Mouse (Mus musculus): Measurements from ENCODE around the gene Gm17428.
"Not testable (repeated sequence)": the region's sequence is repeated elsewhere in the genome, so short reads cannot be mapped to it uniquely, and the experiment has no call there.

The Gm17428 gene

DNA sequence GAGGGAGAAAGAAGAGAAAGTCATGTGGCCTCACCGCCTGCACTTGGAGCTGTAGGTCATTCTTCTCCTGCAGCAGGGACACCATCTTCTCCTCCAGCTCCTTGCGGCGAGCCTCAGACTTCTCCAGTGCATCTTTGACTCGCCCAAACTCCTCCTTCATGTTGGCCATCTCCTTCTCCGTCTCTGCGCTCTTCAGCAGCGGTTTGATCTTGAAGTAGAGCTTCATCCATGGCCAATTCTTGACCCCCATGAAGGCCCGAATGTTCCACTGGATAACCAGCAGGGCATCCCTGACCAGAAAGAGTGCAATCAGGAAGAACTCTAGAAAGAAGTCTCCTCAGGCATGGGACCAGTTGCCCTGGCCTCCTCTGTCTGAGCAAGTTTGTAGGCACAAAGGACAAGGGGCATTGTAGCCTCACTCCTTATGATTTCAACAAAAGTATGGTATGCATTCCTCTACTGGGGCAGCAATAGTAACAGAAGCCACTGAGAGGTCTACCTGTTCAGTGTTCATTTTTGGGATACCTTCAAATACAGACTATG lies 23.0 kb upstream of the Gm17428 start:
- DNase-seq, result no peak

DNA sequence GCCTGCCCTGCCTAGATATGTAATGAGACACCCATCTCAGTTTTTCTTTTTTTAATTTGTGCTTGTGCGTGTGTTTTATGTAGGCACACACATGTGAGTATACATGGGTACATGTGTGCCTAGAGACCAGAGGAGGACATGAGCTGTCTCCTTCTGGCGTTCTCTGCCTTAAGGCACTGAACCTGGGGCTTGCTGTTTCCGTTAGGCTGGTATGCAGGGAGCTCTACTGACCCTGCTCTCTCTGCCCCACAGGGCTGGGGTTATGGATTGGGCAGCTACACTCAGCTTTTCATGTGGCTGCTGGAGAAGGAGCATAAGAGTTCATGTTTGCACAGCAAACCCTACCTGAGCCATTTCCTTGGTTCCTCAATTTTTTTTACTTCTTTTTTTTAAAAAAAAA lies 22.3 kb upstream of the Gm17428 start:
- DNase-seq, result no peak

DNA sequence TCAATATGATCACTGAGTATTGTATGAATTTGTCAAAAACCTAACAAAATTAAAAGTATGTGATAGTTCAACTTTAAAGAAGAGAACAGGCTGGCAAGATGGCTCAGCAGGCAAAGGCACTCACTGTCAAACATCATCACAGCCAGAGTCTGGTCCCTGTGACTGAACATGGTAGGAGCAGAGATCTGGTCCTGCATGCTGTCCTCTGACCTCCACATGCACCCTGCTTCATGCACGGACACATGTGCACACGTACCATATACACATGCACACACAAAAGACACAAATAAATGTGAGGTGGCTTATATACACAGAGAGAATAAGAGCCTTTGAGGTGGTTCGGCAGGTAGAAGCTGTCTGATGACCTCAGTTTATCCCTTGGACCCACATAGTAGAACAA lies 21.3 kb upstream of the Gm17428 start:
- DNase-seq, result no peak

DNA sequence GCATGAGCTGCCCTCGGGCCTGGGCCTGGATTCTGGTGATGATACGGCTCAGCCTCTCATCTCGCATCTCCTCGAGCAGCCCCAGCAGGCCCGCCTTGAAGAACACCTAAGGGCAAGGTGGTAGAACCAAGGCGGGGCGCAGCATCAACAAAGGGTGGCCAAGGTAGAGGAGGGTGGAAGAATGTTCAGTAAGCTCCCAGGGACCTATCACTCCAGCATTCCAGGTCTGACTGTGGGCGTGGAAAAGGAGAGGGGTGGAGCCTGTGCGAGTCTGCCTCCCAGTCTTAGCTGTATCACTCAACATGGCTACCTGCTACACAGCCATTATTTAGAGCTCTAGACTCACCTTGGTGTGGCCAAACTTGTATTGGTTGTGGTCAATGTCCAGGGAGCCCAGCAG lies 20.2 kb upstream of the Gm17428 start:
- DNase-seq, result no peak

DNA sequence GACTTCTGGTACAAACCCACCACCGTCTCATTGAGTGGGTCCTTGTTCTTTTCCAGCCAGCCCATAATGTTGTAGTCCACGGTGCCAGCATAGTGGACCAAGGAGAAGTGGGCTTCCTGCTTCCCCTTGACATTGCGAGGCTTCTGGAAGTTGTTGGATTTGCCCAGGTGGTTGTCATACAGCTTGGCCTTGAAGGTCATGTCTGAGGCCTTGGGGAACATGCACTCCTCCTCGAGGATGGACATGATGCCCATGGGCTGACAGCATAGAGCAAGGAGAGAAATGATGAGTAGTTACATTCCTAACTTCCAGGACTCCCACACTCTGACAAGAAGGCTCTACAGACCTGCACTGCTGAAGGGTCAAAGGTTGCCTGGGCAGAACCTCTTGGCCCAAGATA lies 18.2 kb upstream of the Gm17428 start:
- no peak for DNase-seq

GRCm38 (mm10) chr14:54959197-54959596 lies 17.5 kb upstream of the Gm17428 start:
- DNase-seq, result no peak

DNA sequence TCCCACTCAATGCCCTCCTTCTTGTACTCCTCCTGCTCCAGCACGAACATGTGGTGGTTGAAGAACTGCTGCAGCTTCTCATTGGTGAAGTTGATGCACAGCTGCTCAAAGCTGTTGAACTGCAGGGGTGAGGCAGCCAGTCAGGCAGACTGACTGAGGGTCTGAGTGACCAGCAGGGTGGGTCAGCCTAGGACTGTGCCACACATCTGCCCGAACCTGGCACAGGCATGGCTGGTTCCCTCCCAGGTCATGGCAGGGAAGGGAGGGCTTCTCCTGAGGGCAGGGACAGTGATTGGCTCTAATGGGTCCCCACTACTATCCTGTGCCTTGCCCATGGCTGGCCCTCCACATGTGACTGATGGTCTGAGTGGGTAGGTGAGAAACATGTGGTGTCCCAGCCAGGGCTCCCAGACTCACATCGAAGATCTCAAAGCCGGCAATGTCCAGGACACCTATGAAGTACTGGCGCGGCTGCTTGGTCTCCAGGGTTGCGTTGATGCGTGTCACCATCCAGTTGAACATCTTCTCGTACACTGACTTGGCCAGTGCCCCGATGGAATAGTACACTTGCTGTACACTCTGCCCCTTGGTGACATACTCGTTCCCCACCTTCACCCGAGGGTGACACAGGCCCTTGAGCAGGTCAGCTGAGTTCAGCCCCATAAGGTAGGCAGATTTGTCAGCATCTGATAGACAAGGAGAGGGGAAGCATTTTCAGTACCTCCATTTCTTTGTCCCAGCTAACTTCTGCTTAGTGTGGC lies 16.7 kb upstream of the Gm17428 start:
- not testable (repeated sequence) for DNase-seq

DNA sequence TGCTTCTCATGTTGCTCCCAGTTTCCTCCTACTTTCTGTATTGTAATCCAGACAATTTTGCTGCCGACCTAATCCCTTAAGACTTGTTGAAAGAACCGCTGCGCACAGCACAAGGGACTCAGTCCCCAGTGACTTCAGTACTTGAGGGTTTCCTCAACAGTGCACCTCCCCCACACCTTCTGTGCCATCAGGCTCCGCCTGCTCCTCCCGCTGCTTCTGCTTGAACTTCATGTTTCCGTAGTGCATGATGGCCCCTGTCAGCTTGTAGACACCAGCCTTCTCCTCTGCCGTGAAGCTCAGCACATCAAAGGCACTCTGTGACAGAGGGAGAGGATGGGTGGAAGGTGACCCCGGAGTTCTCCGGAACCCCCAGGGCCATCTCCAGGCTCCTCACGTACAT lies 16.0 kb upstream of the Gm17428 start:
- DNase-seq, result no peak

- no peak for DNase-seq
Observed at GRCm38 (mm10) chr14:54961487-54961886, 15.2 kb upstream of the Gm17428 start.

DNA sequence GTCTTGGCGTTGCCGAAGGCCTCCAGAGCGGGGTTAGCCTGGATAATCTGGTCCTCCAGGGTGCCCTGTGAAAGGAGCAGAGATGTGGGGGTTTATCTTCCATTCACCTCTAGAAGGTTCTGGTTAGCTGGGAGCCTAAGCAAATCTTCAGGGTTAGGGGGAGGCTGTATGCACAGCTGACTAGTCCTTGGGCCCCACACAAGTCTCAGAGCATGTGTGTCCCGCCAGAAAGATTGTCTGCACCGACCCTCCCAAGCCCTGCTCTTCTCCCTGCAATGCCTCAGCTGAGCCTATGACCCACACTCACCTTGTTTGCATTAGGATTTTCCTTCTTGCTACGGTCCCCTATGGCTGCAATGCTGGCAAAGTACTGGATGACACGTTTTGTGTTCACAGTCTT lies 14.0 kb upstream of the Gm17428 start:
- DNase-seq, result no peak

DNA sequence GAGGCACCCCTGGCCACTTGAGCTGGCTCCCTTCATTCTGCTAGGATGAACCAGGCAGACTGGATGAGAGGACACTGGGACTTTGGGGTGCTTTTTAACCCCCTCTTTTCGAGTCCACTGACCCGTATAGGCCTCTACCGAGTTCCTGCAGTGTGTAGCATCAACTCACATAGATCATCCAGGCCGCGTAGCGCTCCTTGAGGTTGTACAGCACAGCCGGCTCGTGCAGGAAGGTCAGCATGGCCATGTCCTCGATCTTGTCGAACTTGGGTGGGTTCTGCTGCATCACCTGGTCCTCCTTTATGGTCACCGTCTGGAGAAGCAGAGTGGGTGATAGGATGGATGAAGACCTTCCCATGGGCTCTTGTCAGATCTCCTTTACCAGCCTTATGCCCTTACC lies 13.0 kb upstream of the Gm17428 start:
- no peak for DNase-seq

- DNase-seq, result no peak
Observed at GRCm38 (mm10) chr14:54965044-54965443, 11.7 kb upstream of the Gm17428 start.

GRCm38 (mm10) chr14:54965631-54966030 lies 11.1 kb upstream of the Gm17428 start:
- DNase-seq, result no peak

- DNase-seq, result no peak
Observed at GRCm38 (mm10) chr14:54966320-54966977, 10.3 kb upstream of the Gm17428 start, which contains the start of gene Myh6. Gene Myh6, minus strand, starts transcription at chr14:54966927.

DNA sequence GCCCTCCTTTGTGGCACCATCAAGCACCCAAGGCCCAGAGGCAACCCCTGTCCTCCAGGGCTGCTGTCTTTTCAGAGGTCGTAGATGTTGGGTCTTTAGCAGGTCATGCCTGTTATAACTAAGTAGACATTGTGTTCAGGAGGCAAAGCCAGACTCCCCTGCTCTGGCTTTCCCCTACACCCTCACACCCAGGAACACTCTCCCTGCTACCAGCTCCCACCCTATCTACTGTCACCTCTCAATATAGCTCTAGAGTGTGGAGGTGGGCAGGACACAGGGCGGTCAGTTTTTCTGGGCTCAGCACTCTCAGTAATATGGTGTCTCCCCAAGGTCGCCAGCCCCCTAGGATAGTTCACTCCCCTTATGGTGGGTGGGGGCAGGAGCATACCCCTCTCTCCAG lies 8.9 kb upstream of the Gm17428 start:
- DNase-seq, result no peak

DNA sequence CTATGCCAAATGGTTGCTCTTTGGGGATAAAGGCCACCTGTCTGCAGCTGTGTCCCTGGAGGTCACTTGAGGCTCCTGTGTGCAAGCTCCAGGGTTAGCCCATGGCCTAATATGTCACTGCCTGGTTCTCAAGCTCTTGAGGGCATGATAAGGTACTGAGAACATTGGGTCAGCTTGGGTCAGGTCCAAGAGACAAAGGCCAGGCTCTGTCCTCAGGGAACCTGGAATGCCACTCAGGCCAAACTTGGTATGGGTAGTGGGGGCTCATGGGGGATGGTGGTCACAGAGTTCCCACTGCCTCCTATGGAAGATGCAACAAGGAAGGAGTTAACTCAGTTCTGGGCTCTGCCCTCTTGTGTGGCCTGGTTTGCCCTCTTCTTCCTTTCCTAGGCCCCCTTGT lies 8.4 kb upstream of the Gm17428 start:
- no peak for DNase-seq

GRCm38 (mm10) chr14:54972786-54973185 lies 3.9 kb upstream of the Gm17428 start:
- DNase-seq, result not testable (repeated sequence)

- no peak for DNase-seq
Observed at GRCm38 (mm10) chr14:54974068-54974791, 2.5 kb upstream of the Gm17428 start.

DNA sequence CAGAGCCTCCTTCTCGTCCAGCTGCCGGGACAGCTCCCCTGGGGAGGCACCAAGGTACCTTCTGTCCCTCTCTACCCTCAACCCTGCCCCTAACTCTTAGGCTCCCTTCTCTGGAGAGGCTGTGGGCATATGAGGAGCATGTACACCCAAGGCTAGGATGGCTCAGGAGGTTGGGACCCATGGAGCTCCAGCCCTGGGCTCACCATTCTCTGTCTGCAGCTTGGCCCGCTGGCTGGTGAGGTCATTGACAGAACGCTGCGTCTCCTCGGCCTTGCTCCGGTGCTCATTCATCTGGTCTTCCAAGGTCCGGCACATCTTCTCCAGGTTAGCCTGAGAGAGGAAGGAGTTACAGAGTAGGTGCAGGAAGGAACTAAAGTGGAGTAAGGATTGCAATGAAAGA lies 1.9 kb downstream of the Gm17428 start:
- no peak for DNase-seq

DNA sequence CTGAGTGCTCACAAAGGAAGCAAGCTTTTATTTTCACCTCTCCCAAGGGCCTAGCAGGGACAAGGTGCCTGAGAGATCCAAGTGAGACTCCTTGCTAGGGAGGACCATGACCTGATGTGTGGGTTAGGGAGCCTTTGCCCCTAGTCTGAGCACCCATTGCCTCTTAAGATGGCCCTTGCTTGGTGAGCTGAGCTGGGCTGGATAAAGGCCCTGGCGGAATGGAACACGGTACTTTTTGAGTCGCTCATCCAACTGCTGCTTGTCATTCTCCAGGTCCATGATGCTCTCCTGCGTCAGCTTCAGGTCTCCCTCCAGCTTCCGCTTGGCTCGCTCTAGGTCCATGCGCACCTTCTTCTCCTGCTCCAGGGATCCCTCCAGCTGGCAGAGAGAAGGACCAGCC lies 5.2 kb downstream of the Gm17428 start:
- no peak for DNase-seq

GRCm38 (mm10) chr14:54988350-54988874 lies 11.7 kb downstream of the Gm17428 start:
- DNase-seq, result not testable (repeated sequence)

- DNase-seq, result no peak
Observed at GRCm38 (mm10) chr14:54988882-54989281, 12.1 kb downstream of the Gm17428 start.

DNA sequence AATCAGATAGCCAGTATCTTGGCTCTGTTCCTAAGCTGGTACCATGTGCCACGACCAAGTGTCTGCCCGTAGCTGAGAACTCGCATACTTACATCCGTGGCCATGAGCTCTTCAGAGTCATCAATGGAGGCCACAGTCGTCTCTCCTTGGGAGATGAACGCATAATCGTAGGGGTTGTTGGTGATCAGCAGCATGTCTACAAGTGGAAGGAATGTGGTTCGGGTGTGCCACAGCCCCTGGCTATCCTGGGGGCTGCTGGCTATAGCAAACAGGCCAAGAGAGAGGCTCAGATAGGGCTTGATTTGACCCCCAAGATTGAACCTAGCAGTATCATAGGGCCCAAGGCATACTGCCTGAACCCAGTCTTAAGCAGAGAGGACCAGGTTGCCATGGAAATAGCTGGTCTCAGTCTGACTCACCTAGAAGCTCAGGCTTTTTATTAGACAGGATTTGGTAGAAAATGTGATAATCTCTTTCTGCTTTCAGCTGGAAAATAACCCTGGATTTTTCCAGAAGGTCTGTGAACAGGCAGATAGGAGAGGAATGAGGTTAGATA lies 13.2 kb downstream of the Gm17428 start:
- DNase-seq, result no peak
